Mouse (Mus musculus) intestine, postnatal 0 days (tissue): Measurements from ENCODE around the gene Tbcd. TPM values are rescaled to one million over a fixed set of nuclear protein-coding genes. Genes with fewer than 3 reads are reported as not detected.

Source experiments
- ATAC-seq: fragments of 200-750 bp; cut with Nextera tagmentation; 2 replicates; pipeline ENCODE4 v1.8.0; 2017; ENCODE audit warnings: mild to moderate bottlenecking, moderate TSS enrichment, moderate library complexity
- H3K27ac ChIP-seq: fragments of 300-500 bp; sonication (generic); 2 replicates; pipeline ENCODE4 v1.5.1; 2014; ENCODE audit warnings: mild to moderate bottlenecking, low read depth, low read length, moderate library complexity
- H3K27me3 ChIP-seq: fragments of 300-500 bp; sonication (generic); replicated peaks from 2 replicates; pipeline ENCODE4 v1.6.1; 2014; ENCODE audit warnings: low read length, mixed read lengths; ENCODE audit not compliant: control insufficient read depth, insufficient read depth
- H3K36me3 ChIP-seq: fragments of 300-500 bp; sonication (generic); 2 replicates; pipeline ENCODE4 v1.6.1; 2014; ENCODE audit warnings: mild to moderate bottlenecking, moderate library complexity; ENCODE audit not compliant: control insufficient read depth, insufficient read depth
- H3K4me1 ChIP-seq: fragments of 300-500 bp; sonication (generic); replicated peaks from 2 replicates; pipeline ENCODE4 v1.6.1; 2014; ENCODE audit warnings: antibody characterized with exemption, low read length, mixed read lengths; ENCODE audit not compliant: control insufficient read depth, insufficient read depth
- H3K4me2 ChIP-seq: fragments of 300-500 bp; sonication (generic); replicated peaks from 2 replicates; pipeline ENCODE4 v1.6.1; 2014; ENCODE audit warnings: low read depth, mild to moderate bottlenecking, moderate library complexity
- H3K4me3 ChIP-seq: fragments of 300-500 bp; sonication (generic); 2 replicates; pipeline ENCODE4 v1.5.1; 2014; ENCODE audit warnings: low read depth, low read length
- H3K9ac ChIP-seq: fragments of 300-500 bp; sonication (generic); 2 replicates; pipeline ENCODE4 v1.6.1; 2014; ENCODE audit warnings: mild to moderate bottlenecking, low read depth, low read length
- H3K9me3 ChIP-seq: fragments of 300-500 bp; sonication (generic); 2 replicates; pipeline ENCODE4 v1.6.1; 2016; ENCODE audit warnings: mixed run types; ENCODE audit not compliant: control insufficient read depth
- CTCF ChIP-seq: sonication (generic); IDR thresholded peaks from 2 replicates; pipeline ENCODE4 v1.5.1; 2016; ENCODE audit warnings: low read depth, mild to moderate bottlenecking, control low read depth, antibody characterized with exemption, moderate library complexity
- WGBS: fragments of 180-500 bp; shearing (Covaris S2); extraction: QIAGEN DNeasy Blood & Tissue Kit; methylation state at CpG from one replicate; pipeline ENCODE4 v1.1.7; 2014; 5-methylcytosine and 5-hydroxymethylcytosine counted together
- polyA plus RNA-seq: library from polyadenylated mRNA; unstranded; fragments of >200 nt; fragmentation: Nextera tagmentation; extraction: Ambion mirVana; gene quantifications from 2 replicates; pipeline ENCODE4 v1.2.1, GENCODE M21; 2015

Gene Tbcd
- polyA plus RNA-seq, 1 experiment from 2014 or later: 29.9 TPM

GRCm38 (mm10) chr11:121520761-121521160 is 69.0 kb downstream of the Tbcd start:
- WGBS: 90% methylated on average over 2 of the region's 2 CpGs
- no peak for ATAC-seq
- peaks cover 5% of the 10 kb centered on the region for H3K4me1 ChIP-seq

GRCm38 (mm10) chr11:121522156-121522762 is 70.5 kb downstream of the Tbcd start:
- Histone ChIP-seq H3K27ac (no peak overlapping the region), H3K9me3 (no peaks in the 10 kb centered on the region), H3K4me2 (no peak overlapping the region), H3K4me3 (no peak overlapping the region), H3K36me3 (no peaks in the 10 kb centered on the region), H3K9ac (no peak overlapping the region), H3K27me3 (no peaks in the 10 kb centered on the region), H3K4me1 (no peaks in the 10 kb centered on the region; the same call in 1 of the 2 replicates)
- TF ChIP-seq CTCF: no peak
- ATAC-seq: no peak
- WGBS: 76% methylated on average over 4 of the region's 4 CpGs

More at GRCm38 (mm10) chr11:121520761-121521160, 69.0 kb downstream of the Tbcd start:
- Histone ChIP-seq H3K27me3 (no peaks in the 10 kb centered on the region), H3K9me3 (no peaks in the 10 kb centered on the region), H3K4me3 (no peak overlapping the region), H3K36me3 (no peaks in the 10 kb centered on the region), H3K9ac (no peak overlapping the region), H3K4me2 (no peak overlapping the region), H3K27ac (no peak overlapping the region)
- no peak for TF ChIP-seq CTCF

- Histone ChIP-seq H3K27me3 (no peaks in the 10 kb centered on the region), H3K4me1 (no peaks in the 10 kb centered on the region), H3K4me3 (no peak overlapping the region), H3K4me2 (no peak overlapping the region), H3K9ac (no peak overlapping the region), H3K9me3 (no peaks in the 10 kb centered on the region), H3K27ac (no peak overlapping the region), H3K36me3 (no peaks in the 10 kb centered on the region)
- ATAC-seq: no peak
- TF ChIP-seq CTCF: no peak
- 83% methylated on average over 7 of the region's 7 CpGs for WGBS
Observed at GRCm38 (mm10) chr11:121524191-121524590, 72.4 kb downstream of the Tbcd start.

GRCm38 (mm10) chr11:121529747-121530146 is 78.0 kb downstream of the Tbcd start:
- H3K9ac ChIP-seq: no peak overlapping the region
- TF ChIP-seq CTCF: no peak
- H3K4me1 ChIP-seq: no peaks in the 10 kb centered on the region
- H3K27ac ChIP-seq: no peak overlapping the region
- WGBS: 96% methylated on average over 3 of the region's 3 CpGs
- no peaks in the 10 kb centered on the region for H3K27me3 ChIP-seq
- H3K4me2 ChIP-seq: no peak overlapping the region
- ATAC-seq: no peak
- H3K4me3 ChIP-seq: no peak overlapping the region
- H3K36me3 ChIP-seq: no peaks in the 10 kb centered on the region
- H3K9me3 ChIP-seq: no peaks in the 10 kb centered on the region

GRCm38 (mm10) chr11:121536528-121536927 is 84.8 kb downstream of the Tbcd start:
- 25% methylated on average over 3 of the region's 3 CpGs for WGBS
- TF ChIP-seq CTCF: no peak
- no peak overlapping the region for H3K4me3 ChIP-seq
- H3K4me1 ChIP-seq: no peaks in the 10 kb centered on the region
- 0 out of 2 replicates have a peak overlapping the region, but pooled peaks have one; percentile 21 for H3K27ac ChIP-seq
- H3K9ac ChIP-seq: no peak overlapping the region
- no peaks in the 10 kb centered on the region for H3K27me3 ChIP-seq
- H3K9me3 ChIP-seq: no peaks in the 10 kb centered on the region
- ATAC-seq: no peak
- H3K36me3 ChIP-seq: peaks cover 9% of the 10 kb centered on the region
- H3K4me2 ChIP-seq: no peak overlapping the region

- Histone ChIP-seq H3K27ac (0 out of 2 replicates have a peak overlapping the region, but pooled peaks have one; percentile 80), H3K4me2 (no peak overlapping the region), H3K27me3 (no peaks in the 10 kb centered on the region), H3K9ac (no peak overlapping the region), H3K4me3 (no peak overlapping the region), H3K9me3 (no peaks in the 10 kb centered on the region), H3K36me3 (peaks cover 13% of the 10 kb centered on the region), H3K4me1 (no peaks in the 10 kb centered on the region; the same call in none of the 2 replicates)
- no peak for TF ChIP-seq CTCF
- ATAC-seq: no peak
- 86% methylated on average over 4 of the region's 4 CpGs for WGBS
Observed at GRCm38 (mm10) chr11:121542471-121542870, 90.7 kb downstream of the Tbcd start.
